Mouse (Mus musculus) heart, postnatal 0 days (tissue): Measurements from ENCODE around the gene Gas8. TPM values are rescaled to one million over a fixed set of nuclear protein-coding genes. Genes with fewer than 3 reads are reported as not detected.

Experiments used
- ATAC-seq: fragments of 200-750 bp; cut with Nextera tagmentation; 2 replicates; pipeline ENCODE4 v1.8.0; 2017; ENCODE audit warnings: low read depth, moderate number of reproducible peaks, moderate library complexity; ENCODE audit not compliant: insufficient read depth
- DNase-seq: peaks from one replicate; pipeline ENCODE4 v3.0.0-alpha.2; 2016; ENCODE audit warnings: low spot score
- H3K27ac ChIP-seq: fragments of 300-500 bp; sonication (generic); 2 replicates; pipeline ENCODE4 v1.5.1; 2014; ENCODE audit warnings: low read depth, mild to moderate bottlenecking
- H3K27me3 ChIP-seq: fragments of 300-500 bp; sonication (generic); 2 replicates; pipeline ENCODE4 v1.6.1; 2014; ENCODE audit warnings: low read length, mixed read lengths; ENCODE audit not compliant: control insufficient read depth, insufficient read depth
- H3K36me3 ChIP-seq: fragments of 300-500 bp; sonication (generic); replicated peaks from 2 replicates; pipeline ENCODE4 v1.6.1; 2014; ENCODE audit warnings: low read length, mixed read lengths; ENCODE audit not compliant: control insufficient read depth, insufficient read depth
- H3K4me1 ChIP-seq: fragments of 300-500 bp; sonication (generic); 2 replicates; pipeline ENCODE4 v1.6.1; 2014; ENCODE audit warnings: antibody characterized with exemption; ENCODE audit not compliant: control insufficient read depth, insufficient read depth
- H3K4me2 ChIP-seq: fragments of 300-500 bp; sonication (generic); 2 replicates; pipeline ENCODE4 v1.6.1; 2014; ENCODE audit warnings: low read depth, mild to moderate bottlenecking, low read length, moderate library complexity
- H3K4me3 ChIP-seq: fragments of 300-500 bp; sonication (generic); 2 replicates; pipeline ENCODE4 v1.5.1; 2014; ENCODE audit warnings: low read depth, low read length
- H3K9ac ChIP-seq: fragments of 300-500 bp; sonication (generic); replicated peaks from 2 replicates; pipeline ENCODE4 v1.6.1; 2014; ENCODE audit warnings: low read depth, low read length, mixed read lengths
- H3K9me3 ChIP-seq: fragments of 300-500 bp; sonication (generic); replicated peaks from 2 replicates; pipeline ENCODE4 v1.6.1; 2016; ENCODE audit warnings: low read length; ENCODE audit not compliant: control insufficient read depth
- CTCF ChIP-seq: IDR thresholded peaks from 2 replicates; pipeline ENCODE4 v1.5.1; 2016; ENCODE audit warnings: antibody characterized with exemption, control low read depth, low read depth
- EP300 ChIP-seq: IDR thresholded peaks from 2 replicates; pipeline ENCODE4 v1.6.1; 2016; ENCODE audit warnings: antibody characterized with exemption, low read depth
- WGBS: fragments of 180-500 bp; shearing (Covaris S2); extraction: QIAGEN DNeasy Blood & Tissue Kit; methylation state at CpG from one replicate; pipeline ENCODE4 v1.1.7; 2014; 5-methylcytosine and 5-hydroxymethylcytosine counted together
- polyA plus RNA-seq: library from polyadenylated mRNA; unstranded; fragments of >200 nt; fragmentation: Nextera tagmentation; extraction: Ambion mirVana; gene quantifications from 2 replicates; pipeline ENCODE4 v1.2.1, GENCODE M21; 2015
- total RNA-seq: library from RNA; depleted of rRNA; stranded (reverse); fragments of >200 nt; gene quantifications from 2 replicates; pipeline ENCODE4 v1.2.3, GENCODE M21; 2014; ENCODE audit warnings: low replicate concordance

Gene Gas8
- total and polyA plus RNA-seq, 2 experiments from 2014 or later: 0.76 to 7.1 TPM

DNA sequence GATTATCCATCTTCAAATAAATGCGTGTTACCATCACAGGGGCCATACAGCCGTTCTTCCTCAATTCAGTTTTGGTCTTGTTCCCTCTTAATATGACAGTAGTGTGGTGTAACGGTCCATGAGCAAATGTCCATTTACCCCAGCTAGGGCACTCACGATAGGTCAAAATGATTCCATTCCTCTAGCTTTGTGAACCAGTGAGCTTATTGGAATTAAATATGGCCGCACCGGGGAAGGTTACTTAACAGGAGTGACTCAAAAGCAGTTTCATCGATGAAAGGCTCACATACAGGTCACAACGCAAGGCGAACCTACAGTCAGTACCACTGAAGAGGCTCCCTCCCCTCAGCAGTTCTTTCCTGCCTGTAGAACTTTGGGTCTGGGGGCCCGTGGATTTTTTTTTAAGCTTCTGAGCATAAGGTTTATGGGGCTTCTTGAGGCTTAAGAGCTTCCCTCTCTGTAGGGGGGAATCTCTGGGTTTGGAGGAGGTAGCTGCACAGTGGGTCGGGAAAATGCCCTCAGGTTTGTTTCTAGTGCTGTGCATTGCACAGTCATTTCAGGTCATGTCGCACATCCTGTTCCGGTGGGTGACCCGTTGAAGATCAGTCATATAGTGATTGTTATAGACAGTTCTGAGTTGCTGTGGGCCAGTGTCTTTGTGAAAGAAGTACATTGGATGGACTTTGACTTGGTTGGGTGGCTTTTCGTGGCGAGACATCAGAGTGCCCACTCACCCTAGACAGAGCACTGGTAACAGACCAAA, 40.0 kb upstream of the Gas8 start:
- no peak for DNase-seq
- peak overlapping the region; percentile 81 for H3K4me3 ChIP-seq
- H3K4me2 ChIP-seq: peak overlapping the region; percentile 77
- H3K27me3 ChIP-seq: no peaks in the 10 kb centered on the region
- peak overlapping the region; percentile 79 for H3K27ac ChIP-seq
- peaks cover 12% of the 10 kb centered on the region for H3K4me1 ChIP-seq
- WGBS: 36% methylated on average over 16 of the region's 16 CpGs
- TF ChIP-seq CTCF: no peak
- TF ChIP-seq EP300: no peak
- ATAC-seq: no peak
- no peaks in the 10 kb centered on the region for H3K9me3 ChIP-seq
- peaks cover 24% of the 10 kb centered on the region for H3K36me3 ChIP-seq
- H3K9ac ChIP-seq: peak overlapping the region; percentile 63

- Histone ChIP-seq H3K4me1 (peaks cover 8% of the 10 kb centered on the region; the same call in 1 of the 2 replicates), H3K27ac (no peak overlapping the region), H3K4me2 (no peak overlapping the region), H3K9ac (no peak overlapping the region), H3K36me3 (peaks cover 61% of the 10 kb centered on the region), H3K9me3 (no peaks in the 10 kb centered on the region), H3K4me3 (no peak overlapping the region), H3K27me3 (no peaks in the 10 kb centered on the region)
- DNase-seq: no peak
- WGBS: 91% methylated on average over 7 of the region's 7 CpGs
- no peak for ATAC-seq
- TF ChIP-seq EP300: no peak
- TF ChIP-seq CTCF: no peak
These were observed 36.0 kb upstream of the Gas8 start for GRCm38 (mm10) chr8:123482627-123483026.

DNA sequence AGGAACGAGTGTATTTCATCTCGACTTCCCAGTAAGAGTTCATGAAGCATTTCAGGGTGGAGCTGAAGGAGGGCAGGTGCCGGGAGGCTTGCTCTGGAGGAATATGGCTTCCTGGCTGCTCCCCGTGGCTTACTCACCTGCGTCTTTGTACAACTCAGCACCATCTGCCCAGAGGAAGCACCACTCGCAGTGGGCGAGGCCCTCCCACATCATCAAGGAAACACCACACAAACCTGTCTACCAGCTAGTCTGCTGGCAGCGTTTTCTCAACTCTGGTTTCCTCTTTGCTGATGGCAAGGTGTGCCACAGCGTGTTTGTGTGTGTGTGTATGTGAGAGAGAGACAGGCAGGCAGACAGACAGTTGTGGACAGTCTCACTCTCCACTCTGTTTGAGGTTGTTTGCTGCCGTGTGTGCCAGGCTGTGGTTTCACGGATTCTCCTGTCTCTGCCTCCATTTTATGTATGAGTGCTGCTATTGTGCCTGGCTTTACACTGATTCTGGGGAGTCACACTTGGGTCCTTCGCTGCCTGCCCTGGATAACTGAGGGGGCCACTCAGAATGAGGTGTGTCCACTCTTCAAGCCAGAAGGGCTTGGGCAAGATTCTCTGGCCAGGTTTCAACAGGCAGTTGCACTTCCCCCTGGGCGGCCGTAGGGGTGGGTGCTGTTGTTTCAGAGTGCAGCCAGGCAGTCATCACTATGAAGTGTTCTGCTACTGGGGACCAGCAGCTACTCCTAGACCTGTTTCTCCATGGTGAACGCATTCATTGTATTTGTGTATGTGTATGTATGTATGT, 27.2 kb upstream of the Gas8 start:
- H3K27me3 ChIP-seq: no peaks in the 10 kb centered on the region
- WGBS: 87% methylated on average over 15 of the region's 15 CpGs
- H3K9ac ChIP-seq: no peak overlapping the region
- H3K36me3 ChIP-seq: peaks cover 96% of the 10 kb centered on the region
- no peak overlapping the region for H3K27ac ChIP-seq
- TF ChIP-seq EP300 (no peak), CTCF (no peak)
- H3K4me3 ChIP-seq: no peak overlapping the region
- no peak for ATAC-seq
- no peak overlapping the region for H3K4me2 ChIP-seq
- H3K4me1 ChIP-seq: no peaks in the 10 kb centered on the region
- H3K9me3 ChIP-seq: no peaks in the 10 kb centered on the region
- no peak for DNase-seq

GRCm38 (mm10) chr8:123492898-123493297, 25.7 kb upstream of the Gas8 start:
- no peaks in the 10 kb centered on the region for H3K9me3 ChIP-seq
- no peaks in the 10 kb centered on the region for H3K4me1 ChIP-seq
- DNase-seq (no peak), ATAC-seq (no peak)
- H3K9ac ChIP-seq: no peak overlapping the region
- peaks cover 95% of the 10 kb centered on the region for H3K36me3 ChIP-seq
- no peak overlapping the region for H3K27ac ChIP-seq
- no peak overlapping the region for H3K4me2 ChIP-seq
- TF ChIP-seq EP300: no peak
- no peak for TF ChIP-seq CTCF
- H3K27me3 ChIP-seq: no peaks in the 10 kb centered on the region
- WGBS: 94% methylated on average over 9 of the region's 9 CpGs
- no peak overlapping the region for H3K4me3 ChIP-seq

- ATAC-seq: no peak
- DNase-seq: no peak
- Histone ChIP-seq H3K27ac (no peak overlapping the region), H3K4me1 (no peaks in the 10 kb centered on the region), H3K4me2 (no peak overlapping the region), H3K9me3 (no peaks in the 10 kb centered on the region), H3K9ac (no peak overlapping the region), H3K4me3 (no peak overlapping the region), H3K27me3 (no peaks in the 10 kb centered on the region), H3K36me3 (peaks cover 98% of the 10 kb centered on the region)
- 87% methylated on average over 4 of the region's 4 CpGs for WGBS
- TF ChIP-seq CTCF (no peak; the same call in 1 of the 2 replicates), EP300 (no peak)
These were observed 20.9 kb upstream of the Gas8 start for GRCm38 (mm10) chr8:123497699-123498098.
